Mouse (Mus musculus) ES-E14 (cell line): ENCODE results near the gene Nphs1.

Experiments
- CHD2 ChIP-seq: IDR thresholded peaks from 2 replicates; pipeline ENCODE4 v1.6.1; 2014; ENCODE audit warnings: mild to moderate bottlenecking, low read depth, low read length, inconsistent platforms
- HCFC1 ChIP-seq: IDR thresholded peaks from 2 replicates; pipeline ENCODE4 v1.6.1; 2012; ENCODE audit warnings: low read length, inconsistent platforms, borderline replicate concordance; ENCODE audit not compliant: insufficient read depth
- MAFK ChIP-seq: IDR thresholded peaks from 2 replicates; pipeline ENCODE4 v1.6.1; 2014; ENCODE audit warnings: mild to moderate bottlenecking, low read depth, low read length, inconsistent platforms; ENCODE audit not compliant: insufficient read depth
- ZC3H11A ChIP-seq: IDR thresholded peaks from 2 replicates; pipeline ENCODE4 v1.6.1; 2012; ENCODE audit warnings: low read depth, mild to moderate bottlenecking, inconsistent platforms, low read length, borderline replicate concordance
- ZNF384 ChIP-seq: IDR thresholded peaks from 2 replicates; pipeline ENCODE4 v1.6.1; 2012; ENCODE audit warnings: low read depth, low read length, inconsistent platforms

GRCm38 (mm10) chr7:30463568-30463967 lies 5.5 kb downstream of the Nphs1 start:
- TF ChIP-seq ZC3H11A, result no peak
- no peak for TF ChIP-seq CHD2
- TF ChIP-seq HCFC1, result no peak
- no peak for TF ChIP-seq ZNF384
- no peak for TF ChIP-seq MAFK
